Mouse (Mus musculus) forebrain, embryonic 13.5 days (tissue): ENCODE measurements at regions not wholly inside any gene's neighbourhood (a gene's known extent, or its start where the extent isn't known, plus 50 kb on each side); places are given as distances from the start of the nearest gene placed in this dataset.

Experiments
- ATAC-seq: fragments of 200-750 bp; cut with Nextera tagmentation; 2 replicates; pipeline ENCODE4 v1.8.0; 2017
- H3K27ac ChIP-seq: fragments of 300-500 bp; sonication (generic); 2 replicates; pipeline ENCODE4 v1.5.1; 2015; ENCODE audit warnings: inconsistent platforms, mild to moderate bottlenecking, moderate library complexity
- H3K27me3 ChIP-seq: fragments of 300-500 bp; sonication (generic); 2 replicates; pipeline ENCODE4 v1.6.1; 2015; ENCODE audit warnings: mild to moderate bottlenecking, inconsistent platforms
- H3K36me3 ChIP-seq: fragments of 300-500 bp; sonication (generic); 2 replicates; pipeline ENCODE4 v1.6.1; 2015; ENCODE audit warnings: mild to moderate bottlenecking, inconsistent platforms; ENCODE audit not compliant: poor library complexity, severe bottlenecking
- H3K4me1 ChIP-seq: fragments of 300-500 bp; sonication (generic); 2 replicates; pipeline ENCODE4 v1.6.1; 2015; ENCODE audit warnings: inconsistent platforms
- H3K4me2 ChIP-seq: fragments of 300-500 bp; sonication (generic); 2 replicates; pipeline ENCODE4 v1.6.1; 2015; ENCODE audit warnings: inconsistent platforms, mild to moderate bottlenecking, moderate library complexity
- H3K4me3 ChIP-seq: fragments of 300-500 bp; sonication (generic); 2 replicates; pipeline ENCODE4 v1.5.1; 2015; ENCODE audit warnings: mild to moderate bottlenecking, inconsistent platforms
- H3K9ac ChIP-seq: fragments of 300-500 bp; sonication (generic); 2 replicates; pipeline ENCODE4 v1.6.1; 2015; ENCODE audit warnings: mild to moderate bottlenecking, inconsistent platforms
- H3K9me3 ChIP-seq: fragments of 300-500 bp; sonication (generic); replicated peaks from 2 replicates; pipeline ENCODE4 v1.6.1; 2016; ENCODE audit warnings: inconsistent platforms
- WGBS: fragments of 180-500 bp; shearing (Covaris S2); methylation state at CpG from one replicate; pipeline ENCODE4 v1.1.7; 2015; 5-methylcytosine and 5-hydroxymethylcytosine counted together

DNA sequence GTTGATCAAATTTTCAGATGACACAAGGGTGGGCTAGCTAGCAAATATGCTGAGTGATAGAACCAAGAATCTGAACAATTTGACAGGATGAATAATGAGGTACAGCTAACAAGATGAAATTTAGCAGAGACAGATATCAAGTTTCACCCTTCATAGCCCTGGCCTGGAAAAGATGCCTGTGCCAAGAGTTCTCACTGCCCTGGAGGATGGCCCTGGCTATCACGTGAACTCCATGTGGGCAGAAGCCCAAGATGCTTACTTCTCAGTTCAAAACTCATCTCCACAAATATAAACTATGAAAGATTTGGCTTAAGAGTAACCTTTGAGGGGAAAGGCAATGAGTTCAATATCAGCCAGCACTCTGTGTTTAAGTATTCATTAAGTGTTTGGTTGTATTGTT, 306.9 kb upstream of the Apob start:
- no peak overlapping the region for H3K27ac ChIP-seq
- no peaks in the 10 kb centered on the region for H3K4me1 ChIP-seq
- ATAC-seq, result no peak
- no peak overlapping the region for H3K4me2 ChIP-seq
- 71% methylated on average over 1 of the region's 1 CpGs for WGBS
- no peak overlapping the region for H3K9ac ChIP-seq
- H3K36me3 ChIP-seq, result no peaks in the 10 kb centered on the region
- no peaks in the 10 kb centered on the region for H3K27me3 ChIP-seq
- no peaks in the 10 kb centered on the region for H3K9me3 ChIP-seq
- H3K4me3 ChIP-seq, result no peak overlapping the region

GRCm38 (mm10) chr12:7691996-7692395, 285.5 kb upstream of the Apob start:
- Histone ChIP-seq H3K36me3 (no peaks in the 10 kb centered on the region), H3K4me2 (no peak overlapping the region), H3K27me3 (no peaks in the 10 kb centered on the region), H3K9ac (no peak overlapping the region), H3K4me3 (no peak overlapping the region), H3K9me3 (no peaks in the 10 kb centered on the region), H3K4me1 (no peaks in the 10 kb centered on the region), H3K27ac (no peak overlapping the region)
- 35% methylated on average over 7 of the region's 7 CpGs for WGBS
- ATAC-seq, result peak; percentile 48; the same call in 1 of the 2 replicates

DNA sequence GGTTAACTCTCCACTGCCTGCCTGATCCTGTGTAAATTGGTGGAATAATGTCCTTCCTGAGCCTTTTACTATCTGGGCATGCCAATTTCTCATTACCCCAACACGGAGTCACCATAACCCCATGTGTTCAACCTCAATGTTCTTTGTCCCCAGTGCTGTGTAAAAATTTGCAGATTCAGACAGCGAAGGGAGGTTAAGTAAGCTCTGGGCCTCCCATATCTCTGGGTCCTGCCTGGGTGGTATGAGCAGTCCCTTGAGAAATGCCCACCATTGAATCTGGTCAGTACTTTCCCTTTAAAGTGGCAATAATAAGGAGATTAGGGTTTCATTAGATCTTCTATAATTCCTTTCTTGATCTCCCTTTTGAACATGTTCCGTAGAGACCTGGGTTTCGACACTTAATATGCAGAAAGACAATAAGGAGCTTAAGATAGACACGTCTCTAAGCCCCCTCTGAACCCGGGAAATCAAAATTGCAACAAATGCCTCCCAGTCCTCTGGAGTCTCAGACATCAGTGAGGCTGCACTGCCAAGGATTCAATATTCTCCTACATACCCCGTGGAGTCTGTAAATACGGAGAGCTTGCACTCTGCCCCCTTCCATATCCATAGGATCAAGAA, 279.0 kb upstream of the Apob start:
- Histone ChIP-seq H3K4me2 (no peak overlapping the region), H3K27me3 (no peaks in the 10 kb centered on the region), H3K4me1 (no peaks in the 10 kb centered on the region), H3K36me3 (no peaks in the 10 kb centered on the region), H3K27ac (no peak overlapping the region), H3K9ac (no peak overlapping the region), H3K4me3 (no peak overlapping the region), H3K9me3 (no peaks in the 10 kb centered on the region)
- 32% methylated on average over 8 of the region's 8 CpGs for WGBS
- peak; percentile 36; the same call in 1 of the 2 replicates for ATAC-seq

GRCm38 (mm10) chr12:7709102-7709501, 268.3 kb upstream of the Apob start:
- no peak for ATAC-seq
- Histone ChIP-seq H3K27ac (no peak overlapping the region), H3K9ac (no peak overlapping the region), H3K4me3 (no peak overlapping the region), H3K36me3 (no peaks in the 10 kb centered on the region), H3K27me3 (no peaks in the 10 kb centered on the region), H3K4me1 (no peaks in the 10 kb centered on the region), H3K4me2 (no peak overlapping the region), H3K9me3 (no peaks in the 10 kb centered on the region)
- WGBS, result 40% methylated on average over 5 of the region's 5 CpGs

DNA sequence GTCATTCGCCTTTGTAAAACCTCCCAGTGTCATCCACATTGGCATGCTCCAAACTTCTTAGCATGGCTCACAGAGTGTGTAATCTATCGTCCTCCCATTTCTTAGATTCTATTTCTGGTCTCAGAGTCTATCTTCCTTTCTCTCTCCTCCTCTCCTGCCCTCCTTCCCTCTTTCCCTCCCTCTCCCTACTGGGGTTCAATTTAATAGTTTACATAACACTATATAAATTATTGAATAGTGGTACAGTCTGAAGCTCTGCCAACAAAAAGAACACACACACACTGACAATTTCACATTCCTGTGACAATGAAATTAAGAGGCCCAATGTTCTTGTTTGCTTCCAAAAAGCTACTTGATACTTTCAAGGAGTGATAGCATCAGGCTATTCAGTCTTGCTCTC, 267.6 kb upstream of the Apob start:
- H3K36me3 ChIP-seq, result no peaks in the 10 kb centered on the region
- no peak for ATAC-seq
- no peak overlapping the region for H3K4me2 ChIP-seq
- no peak overlapping the region for H3K4me3 ChIP-seq
- no peaks in the 10 kb centered on the region for H3K4me1 ChIP-seq
- no peaks in the 10 kb centered on the region for H3K27me3 ChIP-seq
- no peak overlapping the region for H3K27ac ChIP-seq
- H3K9ac ChIP-seq, result no peak overlapping the region
- WGBS, result 67% methylated on average over 2 of the region's 2 CpGs
- H3K9me3 ChIP-seq, result no peaks in the 10 kb centered on the region

GRCm38 (mm10) chr12:7715091-7715490, 262.4 kb upstream of the Apob start:
- H3K4me2 ChIP-seq, result no peak overlapping the region
- WGBS, result 92% methylated on average over 4 of the region's 4 CpGs

DNA sequence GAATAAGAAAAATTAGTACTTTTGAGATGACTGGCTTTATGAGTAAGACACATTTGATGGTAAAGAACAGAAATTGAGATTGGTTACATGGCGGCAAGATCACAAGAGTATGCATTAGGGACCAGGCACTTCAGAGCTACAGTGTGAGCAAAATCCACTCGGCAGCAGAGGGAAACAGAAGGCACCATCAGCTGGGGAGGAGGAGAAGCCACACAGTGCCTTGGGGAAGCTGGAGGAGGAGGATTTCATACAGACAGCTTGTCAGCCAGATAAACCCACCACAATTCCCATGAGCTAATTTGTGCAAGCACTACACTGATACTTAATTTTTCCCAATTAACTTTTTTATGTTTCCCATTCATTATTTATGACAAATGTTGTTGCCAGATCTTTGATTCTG, 258.9 kb upstream of the Apob start:
- no peaks in the 10 kb centered on the region for H3K27me3 ChIP-seq
- no peaks in the 10 kb centered on the region for H3K36me3 ChIP-seq
- no peak overlapping the region for H3K4me2 ChIP-seq
- no peaks in the 10 kb centered on the region for H3K4me1 ChIP-seq
- H3K4me3 ChIP-seq, result no peak overlapping the region
- H3K9me3 ChIP-seq, result no peaks in the 10 kb centered on the region
- no peak overlapping the region for H3K27ac ChIP-seq
- 83% methylated on average over 2 of the region's 2 CpGs for WGBS
- no peak for ATAC-seq
- H3K9ac ChIP-seq, result no peak overlapping the region

More at GRCm38 (mm10) chr12:7715091-7715490, 262.4 kb upstream of the Apob start:
- Histone ChIP-seq H3K9ac (no peak overlapping the region), H3K27ac (no peak overlapping the region), H3K9me3 (no peaks in the 10 kb centered on the region), H3K27me3 (no peaks in the 10 kb centered on the region), H3K4me3 (no peak overlapping the region), H3K36me3 (no peaks in the 10 kb centered on the region), H3K4me1 (no peaks in the 10 kb centered on the region)
- no peak for ATAC-seq

- Histone ChIP-seq H3K9ac (no peak overlapping the region), H3K36me3 (no peaks in the 10 kb centered on the region), H3K4me3 (no peak overlapping the region), H3K27me3 (no peaks in the 10 kb centered on the region), H3K4me2 (no peak overlapping the region), H3K4me1 (no peaks in the 10 kb centered on the region), H3K9me3 (no peaks in the 10 kb centered on the region), H3K27ac (no peak overlapping the region)
- 75% methylated on average over 4 of the region's 4 CpGs for WGBS
- ATAC-seq, result no peak
Observed at GRCm38 (mm10) chr12:7719080-7719479, 258.4 kb upstream of the Apob start.

DNA sequence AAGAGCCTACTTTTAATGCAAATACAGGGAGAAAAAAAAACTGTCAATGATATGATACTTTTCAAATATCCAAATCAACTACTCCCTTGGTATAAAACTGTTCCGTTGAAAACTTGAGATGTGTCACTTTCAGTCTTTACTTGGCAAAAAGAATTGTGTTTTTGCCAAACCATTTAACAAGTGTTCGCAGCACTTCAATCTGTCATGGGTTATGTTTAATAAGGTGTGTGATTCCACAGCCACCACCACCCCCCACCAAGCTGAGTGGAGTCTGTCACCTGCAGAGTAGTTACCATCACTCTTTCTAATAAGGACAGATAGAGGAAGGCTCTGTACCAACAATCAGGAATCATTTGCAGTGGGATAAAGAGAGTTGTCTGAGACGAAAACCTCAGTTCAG, 252.5 kb upstream of the Apob start:
- Histone ChIP-seq H3K27ac (no peak overlapping the region), H3K4me2 (no peak overlapping the region), H3K9ac (no peak overlapping the region), H3K36me3 (no peaks in the 10 kb centered on the region), H3K9me3 (no peaks in the 10 kb centered on the region), H3K4me1 (no peaks in the 10 kb centered on the region), H3K4me3 (no peak overlapping the region), H3K27me3 (no peaks in the 10 kb centered on the region)
- no peak for ATAC-seq
- 77% methylated on average over 3 of the region's 3 CpGs for WGBS

GRCm38 (mm10) chr12:7738020-7738419, 239.4 kb upstream of the Apob start:
- H3K27ac ChIP-seq, result no peak overlapping the region
- H3K4me1 ChIP-seq, result no peaks in the 10 kb centered on the region

GRCm38 (mm10) chr12:7738629-7739351, 238.7 kb upstream of the Apob start:
- WGBS, result 67% methylated on average over 3 of the region's 3 CpGs

More at GRCm38 (mm10) chr12:7738020-7738419, 239.4 kb upstream of the Apob start:
- no peaks in the 10 kb centered on the region for H3K27me3 ChIP-seq
- no peak for ATAC-seq
- H3K4me3 ChIP-seq, result no peak overlapping the region
- H3K36me3 ChIP-seq, result no peaks in the 10 kb centered on the region
- 85% methylated on average over 2 of the region's 2 CpGs for WGBS
- no peak overlapping the region for H3K4me2 ChIP-seq
- no peak overlapping the region for H3K9ac ChIP-seq
- no peaks in the 10 kb centered on the region for H3K9me3 ChIP-seq

DNA sequence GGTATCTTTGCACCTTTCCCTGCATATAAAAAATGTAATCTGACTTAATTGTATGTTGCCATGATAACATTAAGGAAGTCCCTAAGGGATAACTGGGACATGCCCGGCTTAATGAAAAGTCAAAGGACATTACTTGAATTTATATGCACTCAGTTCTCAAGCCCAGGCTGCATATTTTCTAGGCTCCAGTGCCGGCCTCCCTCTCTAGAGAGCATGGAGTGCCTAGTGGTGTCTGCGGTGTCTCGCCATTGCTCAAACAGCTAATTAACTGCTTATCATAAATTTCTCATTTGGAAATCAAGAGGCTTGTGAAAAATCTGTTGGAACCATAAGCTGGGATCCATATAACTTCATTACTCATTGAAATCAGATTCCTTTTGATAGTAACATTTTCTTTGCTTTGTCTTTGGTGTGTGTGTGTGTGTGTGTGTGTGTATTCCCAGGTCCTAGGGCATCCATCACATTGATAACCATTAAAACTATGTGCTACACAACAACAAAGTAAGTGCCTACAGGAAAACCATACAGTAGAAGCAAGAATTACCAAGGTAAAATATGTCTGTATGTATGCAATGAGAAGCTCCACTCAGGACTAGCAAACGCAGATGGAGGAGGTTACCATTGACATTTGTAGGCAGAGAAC, 238.0 kb upstream of the Apob start:
- no peaks in the 10 kb centered on the region for H3K9me3 ChIP-seq
- H3K27me3 ChIP-seq, result no peaks in the 10 kb centered on the region
- no peak overlapping the region for H3K4me3 ChIP-seq
- H3K4me2 ChIP-seq, result no peak overlapping the region
- no peak for ATAC-seq
- H3K9ac ChIP-seq, result no peak overlapping the region
- WGBS, result 85% methylated on average over 5 of the region's 5 CpGs
- no peak overlapping the region for H3K27ac ChIP-seq
- H3K4me1 ChIP-seq, result no peaks in the 10 kb centered on the region
- H3K36me3 ChIP-seq, result no peaks in the 10 kb centered on the region

More at GRCm38 (mm10) chr12:7738629-7739351, 238.7 kb upstream of the Apob start:
- Histone ChIP-seq H3K9ac (no peak overlapping the region), H3K9me3 (no peaks in the 10 kb centered on the region), H3K4me2 (no peak overlapping the region), H3K27me3 (no peaks in the 10 kb centered on the region), H3K4me3 (no peak overlapping the region), H3K4me1 (no peaks in the 10 kb centered on the region), H3K36me3 (no peaks in the 10 kb centered on the region), H3K27ac (no peak overlapping the region)
- no peak for ATAC-seq
